In genomic region chr3:86575312-86575711, GRCm38 (mm10) we compare ENCODE assay signal across 22 mouse cellular contexts. TPM values are rescaled to one million over a fixed set of nuclear protein-coding genes. Genes with fewer than 3 reads are reported as not detected.
DNase-seq lines count a peak whose midpoint lies in the region; ATAC-seq and TF ChIP-seq lines count a peak whose summit lies in the region.
"Had no signal": no experiment of that assay in that cellular context is flagged by ENCODE, and none has a peak within 500 bp of the region (broad histone marks: within the 10 kb centered on the region; RNA-seq: fewer than 3 reads in every experiment).

No protein-coding gene starts in this region.

- H3K9ac ChIP-seq in liver, postnatal 0 days (replicated peaks): no peak overlapping the region
- no peak overlapping the region for H3K9ac ChIP-seq in liver, embryonic 11.5 days (ENCODE audit: low read depth, low read length)
- H3K9ac ChIP-seq: embryonic facial prominence, embryonic 12.5 days; forebrain, embryonic 13.5 days; forebrain, embryonic 15.5 days; forebrain, postnatal 0 days had no signal

- peak; percentile 46; the same call in 1 of the 2 replicates for TF ChIP-seq EP300 in liver, postnatal 0 days (IDR thresholded peaks at IDR 0.05; ENCODE audit: low read depth)

- ATAC-seq in liver, postnatal 0 days: no peak
- no peak for ATAC-seq in liver, embryonic 11.5 days (replicated peaks; ENCODE audit: low FRiP score)
- ATAC-seq in erythroid progenitor cell, adult 5-6 weeks (replicated peaks; ENCODE audit: low FRiP score, poor library complexity, severe bottlenecking): peak; percentile 60
- ATAC-seq: activated CD4-positive, CD25-positive, alpha-beta regulatory T cell, adult 4 months; forebrain, embryonic 13.5 days; forebrain, embryonic 15.5 days; forebrain, postnatal 0 days; Patski had no signal

- no peaks in the 10 kb centered on the region for H3K9me3 ChIP-seq in liver, postnatal 0 days (ENCODE audit: low read length)
- H3K9me3 ChIP-seq in liver, embryonic 11.5 days (ENCODE audit: control insufficient read depth, low read length): no peaks in the 10 kb centered on the region
- H3K9me3 ChIP-seq: embryonic facial prominence, embryonic 10.5 days; embryonic facial prominence, embryonic 12.5 days; forebrain, embryonic 13.5 days; forebrain, embryonic 15.5 days had no signal

- no peak for TF ChIP-seq CTCF in liver, postnatal 0 days (IDR thresholded peaks at IDR 0.05; ENCODE audit: low read depth)
- TF ChIP-seq CTCF in brain, embryonic 14.5 days (IDR thresholded peaks at IDR 0.05; ENCODE audit: borderline replicate concordance, extremely low read depth, insufficient read depth, insufficient read length): no peak
- no peak for TF ChIP-seq CTCF in thymus, adult 2 months (IDR thresholded peaks at IDR 0.05; ENCODE audit: borderline replicate concordance, control insufficient read depth, extremely low read depth, insufficient read depth, low read length, poor library complexity)

- H3K4me3 ChIP-seq in liver, postnatal 0 days (ENCODE audit: low read depth, low read length): no peak overlapping the region
- no peak overlapping the region for H3K4me3 ChIP-seq in liver, embryonic 11.5 days (ENCODE audit: low read depth, low read length)
- no peak overlapping the region for H3K4me3 ChIP-seq in thymus, adult 2 months (ENCODE audit: control insufficient read depth, insufficient read depth, low read length)
- H3K4me3 ChIP-seq: embryonic facial prominence, embryonic 10.5 days; embryonic facial prominence, embryonic 12.5 days; erythroblast, embryonic 14.5 days; forebrain, embryonic 13.5 days; forebrain, embryonic 15.5 days had no signal

- H3K36me3 ChIP-seq in liver, postnatal 0 days (replicated peaks; ENCODE audit: insufficient read depth, low read length): no peaks in the 10 kb centered on the region
- H3K36me3 ChIP-seq in liver, embryonic 11.5 days (ENCODE audit: control insufficient read depth, insufficient read depth, low read length): no peaks in the 10 kb centered on the region
- no peaks in the 10 kb centered on the region for H3K36me3 ChIP-seq in thymus, adult 2 months (ENCODE audit: control insufficient read depth, insufficient read depth, low read length)
- H3K36me3 ChIP-seq: embryonic facial prominence, embryonic 10.5 days; embryonic facial prominence, embryonic 12.5 days; forebrain, embryonic 15.5 days had no signal

- H3K4me2 ChIP-seq in liver, postnatal 0 days (ENCODE audit: low read depth, low read length): no peak overlapping the region
- no peak overlapping the region for H3K4me2 ChIP-seq in liver, embryonic 11.5 days
- H3K4me2 ChIP-seq: embryonic facial prominence, embryonic 12.5 days; forebrain, embryonic 13.5 days; forebrain, embryonic 15.5 days had no signal

- TF ChIP-seq POLR2A in brain, embryonic 14.5 days (IDR thresholded peaks at IDR 0.05; ENCODE audit: borderline replicate concordance, extremely low read depth, insufficient read depth, insufficient read length, poor library complexity, severe bottlenecking): no peak
- no peak for TF ChIP-seq POLR2A in thymus, adult 2 months (IDR thresholded peaks at IDR 0.05; ENCODE audit: control insufficient read depth, extremely low read depth, insufficient read depth, low read length, poor library complexity)

- DNase-seq in liver, postnatal 0 days: no peak
- DNase-seq in liver, embryonic 11.5 days (ENCODE audit: low spot score): no peak
- peak; percentile 40 for DNase-seq in brain, embryonic 14.5 days (ENCODE audit: low read depth)
- DNase-seq in cerebellum, adult 8-10 months: no peak
- no peak for DNase-seq in thymus, adult 2 months
- DNase-seq: adrenal gland, adult 8-10 months; adrenal gland, postnatal 14 days; adrenal gland, postnatal 36 days; cerebellum, adult 11 months; cerebellum, adult 18-20 months; cerebellum, adult 9-10 months; cerebellum, postnatal 10 days; cerebellum, postnatal 25 days; forebrain, postnatal 0 days had no signal

- no peaks in the 10 kb centered on the region for H3K27me3 ChIP-seq in liver, postnatal 0 days (ENCODE audit: insufficient read depth, low read length)
- no peaks in the 10 kb centered on the region for H3K27me3 ChIP-seq in liver, embryonic 11.5 days (replicated peaks; ENCODE audit: control insufficient read depth, insufficient read depth, low read length)
- no peaks in the 10 kb centered on the region for H3K27me3 ChIP-seq in thymus, adult 2 months (ENCODE audit: control insufficient read depth, insufficient read depth, low read length)
- H3K27me3 ChIP-seq: embryonic facial prominence, embryonic 12.5 days; Patski had no signal

- no peak overlapping the region for H3K27ac ChIP-seq in liver, postnatal 0 days (ENCODE audit: low read depth)
- H3K27ac ChIP-seq in liver, embryonic 11.5 days (ENCODE audit: low read depth, low read length): no peak overlapping the region
- H3K27ac ChIP-seq in thymus, adult 2 months (ENCODE audit: control insufficient read depth, insufficient read depth, low read length): no peak overlapping the region
- H3K27ac ChIP-seq: embryonic facial prominence, embryonic 10.5 days; embryonic facial prominence, embryonic 12.5 days; forebrain, embryonic 13.5 days; forebrain, embryonic 15.5 days had no signal

- H3K4me1 ChIP-seq in liver, postnatal 0 days (ENCODE audit: insufficient read depth): no peaks in the 10 kb centered on the region
- no peaks in the 10 kb centered on the region for H3K4me1 ChIP-seq in liver, embryonic 11.5 days (replicated peaks; ENCODE audit: control insufficient read depth, insufficient read depth, low read length)
- H3K4me1 ChIP-seq in thymus, adult 2 months (replicated peaks; ENCODE audit: control insufficient read depth, insufficient read depth, low read length): no peaks in the 10 kb centered on the region
- H3K4me1 ChIP-seq: embryonic facial prominence, embryonic 12.5 days; forebrain, embryonic 13.5 days; forebrain, embryonic 15.5 days had no signal

RNA-seq across cellular contexts. Expression of gene Mab21l2, which starts 26.9 kb away (rescaled TPM):
- polyA plus RNA-seq in liver, postnatal 0 days (2015; fragmentation: Nextera tagmentation; extraction: Ambion mirVana): 0.26 and 0.28 TPM in 2 replicates
- polyA plus RNA-seq in liver, embryonic 11.5 days (2014; fragmentation: Nextera tagmentation; extraction: Ambion mirVana): 14.5 and 19.4 TPM in 2 replicates
- polyA plus RNA-seq in brain, embryonic 14.5 days (2012; rRNA removed): 46.3 and 126 TPM in 2 replicates
- not detected in 2 replicates for total RNA-seq in erythroid progenitor cell, adult 5-6 weeks (2015; ENCODE audit: low replicate concordance)
- 0.90 TPM in 1 of 2 replicates, not detected in the other for total RNA-seq in erythroid progenitor cell, adult 5-6 weeks (2017; ENCODE audit: low replicate concordance)
- 0.14 and 0.16 TPM in 2 replicates for polyA plus RNA-seq in thymus, adult 2 months (2012; rRNA removed)
- polyA plus RNA-seq: erythroblast, embryonic 14.5 days; Patski had no signal

Comparison
In these comparisons a context has a peak if more than half of its experiments do, and no peak if none do; other contexts are left out.
1. RNA of gene Mab21l2, which starts 26.9 kb away (polyA plus RNA-seq): 46.3 to 126 TPM in brain, embryonic 14.5 days and 14.5 to 19.4 TPM in liver, embryonic 11.5 days; 0.26 to 0.28 TPM in liver, postnatal 0 days and 0.14 to 0.16 TPM in thymus, adult 2 months; every median in the first group is over 10 times any median in the second.